Mouse (Mus musculus) cerebellum, adult 8-10 months (tissue): ENCODE measurements at regions not wholly inside any gene's neighbourhood (a gene's known extent, or its start where the extent isn't known, plus 50 kb on each side); places are given as distances from the start of the nearest gene placed in this dataset.

Experiments
- DNase-seq: peaks from one replicate; pipeline ENCODE4 v3.0.0; 2022

GRCm38 (mm10) chr2:74930702-74931101, 105.1 kb downstream of the Mtx2 start:
- DNase-seq, result no peak

DNA sequence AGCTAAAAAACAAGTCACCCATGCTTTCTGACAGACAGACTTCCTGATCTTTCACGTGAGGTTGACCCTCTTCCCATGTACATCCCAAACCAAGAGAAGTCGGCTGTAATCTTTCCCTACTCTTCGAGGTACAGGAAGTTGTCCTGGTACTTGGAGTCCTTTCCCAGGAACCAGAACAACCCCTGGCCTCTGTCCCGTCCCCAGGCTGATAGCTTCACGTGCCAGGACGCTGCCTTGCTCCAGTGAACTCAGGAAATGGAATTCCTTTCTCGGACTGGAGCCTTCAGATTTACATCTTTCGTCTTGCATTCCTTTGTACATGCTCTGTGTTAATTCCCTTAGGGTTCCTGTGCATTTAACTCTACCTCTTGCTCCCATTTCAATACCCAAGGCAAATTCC, 107.6 kb downstream of the Mtx2 start:
- DNase-seq, result no peak

GRCm38 (mm10) chr2:74933771-74934170, 108.2 kb downstream of the Mtx2 start:
- DNase-seq, result no peak

DNA sequence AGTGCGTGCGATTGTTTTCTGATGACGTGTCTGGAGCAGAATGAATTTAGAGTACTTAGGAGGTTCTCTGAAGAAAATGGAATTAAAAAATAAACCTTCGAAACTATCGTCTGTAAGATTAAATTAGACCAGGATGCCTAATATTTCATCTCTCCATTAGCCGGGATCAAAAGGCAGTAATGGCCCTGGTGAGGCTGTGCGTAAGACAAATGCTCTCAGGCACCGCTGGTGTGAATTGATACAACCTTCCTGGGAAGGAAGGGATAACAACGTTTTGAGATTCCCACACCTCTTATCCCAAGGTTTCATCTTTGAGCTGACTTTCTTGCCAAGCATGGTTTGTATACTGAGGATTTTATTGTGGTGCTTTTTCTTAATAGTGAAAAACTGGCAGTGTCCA, 113.1 kb downstream of the Mtx2 start:
- no peak for DNase-seq

- no peak for DNase-seq
These were observed 116.4 kb downstream of the Mtx2 start for GRCm38 (mm10) chr2:74941966-74942365.

DNA sequence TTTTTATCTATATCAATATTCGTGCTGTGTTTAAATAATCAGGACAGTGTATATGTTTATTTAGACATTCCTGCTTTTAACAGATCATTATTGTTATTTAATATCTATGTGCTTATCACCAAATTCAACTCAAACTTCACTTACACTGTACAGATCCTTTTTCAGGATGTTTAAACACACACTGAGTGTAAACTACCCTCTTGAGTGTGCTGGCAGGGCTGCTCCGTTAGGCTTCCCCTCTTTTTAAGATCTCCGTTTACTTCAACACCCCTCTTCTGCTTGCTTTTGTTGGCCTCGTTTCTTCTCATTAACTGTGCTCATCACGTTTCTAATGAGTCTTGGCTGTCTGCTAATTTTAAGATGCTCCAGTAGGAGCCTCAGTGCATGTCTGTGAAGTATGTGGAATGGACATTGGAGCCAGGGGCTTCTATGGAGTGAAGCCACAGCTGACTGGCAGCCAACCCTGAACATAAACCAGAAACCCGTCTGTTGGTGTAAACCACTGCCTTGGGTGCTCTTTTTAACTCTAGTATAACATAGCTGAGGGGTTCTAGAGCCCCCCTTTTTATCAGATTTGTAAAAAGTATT, 117.1 kb downstream of the Mtx2 start:
- no peak for DNase-seq

GRCm38 (mm10) chr2:74945185-74945749, 119.7 kb downstream of the Mtx2 start:
- DNase-seq, result no peak

GRCm38 (mm10) chr2:74951401-74952260, 126.0 kb downstream of the Mtx2 start:
- no peak for DNase-seq

DNA sequence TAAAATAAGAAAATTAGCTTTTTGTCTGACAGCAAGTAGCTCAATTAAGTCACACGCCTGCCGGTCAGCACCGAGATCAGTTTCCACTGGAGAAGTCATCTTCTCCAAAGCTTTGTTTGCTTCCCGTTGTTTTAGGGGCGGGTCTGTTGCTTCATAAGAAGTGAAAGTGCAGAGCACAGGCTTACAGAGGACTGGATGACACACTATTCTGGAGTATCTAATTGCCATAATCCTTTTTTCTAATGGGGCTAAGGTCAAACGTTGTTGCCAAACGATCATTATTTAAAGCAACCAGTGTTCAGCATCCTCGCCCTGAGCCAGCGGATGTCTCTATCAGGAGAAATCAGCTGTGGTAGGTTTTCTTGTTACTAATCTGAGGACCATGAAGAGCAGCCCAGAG, 128.5 kb downstream of the Mtx2 start:
- DNase-seq, result no peak

GRCm38 (mm10) chr2:74955281-74956128, 129.9 kb downstream of the Mtx2 start:
- DNase-seq, result no peak

DNA sequence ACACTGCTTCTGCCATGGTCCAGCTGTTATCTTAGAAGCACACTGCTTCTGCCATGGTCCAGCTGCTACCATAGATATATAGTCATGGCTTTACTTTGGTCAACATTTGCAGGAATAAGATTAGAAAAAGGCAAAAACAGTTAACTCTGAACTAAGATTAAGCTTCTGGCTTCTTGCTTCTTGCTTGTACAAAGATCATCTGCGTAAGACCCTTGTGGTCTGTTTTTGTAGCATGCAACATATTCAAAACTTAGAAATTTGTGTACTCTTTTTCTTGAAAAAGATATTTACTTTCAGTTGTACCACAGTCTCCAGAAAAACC, 130.5 kb downstream of the Mtx2 start:
- no peak for DNase-seq

DNA sequence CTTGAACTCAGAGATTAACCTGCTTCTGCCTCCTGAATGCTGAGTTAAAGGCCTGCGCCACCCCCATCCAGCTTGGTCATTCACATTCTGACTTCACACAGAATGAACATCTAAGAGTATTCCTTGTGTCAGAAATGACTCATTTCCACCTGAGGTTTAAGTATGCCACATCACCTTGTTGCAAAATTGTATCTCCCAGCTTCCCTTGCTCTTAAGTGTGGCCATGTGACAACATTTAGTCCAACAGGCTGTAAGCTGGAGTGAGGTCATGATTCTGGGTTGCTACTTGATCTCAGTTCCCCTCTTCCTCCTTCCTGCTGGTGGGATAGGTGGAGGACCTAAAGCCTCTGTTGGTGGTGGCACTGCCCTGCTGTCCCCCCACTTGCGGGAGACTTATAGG, 131.0 kb downstream of the Mtx2 start:
- no peak for DNase-seq

DNA sequence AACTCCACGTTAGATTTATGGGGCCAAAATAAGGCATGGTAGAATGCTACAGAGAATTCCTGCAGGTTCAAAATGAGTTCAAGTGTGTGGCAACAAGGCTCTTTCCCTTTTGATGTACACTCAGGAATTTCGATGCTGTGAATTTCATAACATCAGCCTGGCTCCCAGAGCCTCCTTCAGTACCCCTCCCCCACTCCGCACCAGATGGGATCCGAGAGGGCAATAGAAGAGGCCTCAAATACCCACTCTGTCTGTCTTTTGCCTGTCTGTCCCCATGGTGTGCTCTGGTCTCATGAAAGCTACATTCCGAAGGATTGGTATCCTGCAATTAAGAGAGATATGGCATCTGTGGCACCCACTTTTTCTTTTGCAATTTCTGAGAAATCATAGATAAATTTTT, 134.3 kb downstream of the Mtx2 start:
- DNase-seq, result no peak

DNA sequence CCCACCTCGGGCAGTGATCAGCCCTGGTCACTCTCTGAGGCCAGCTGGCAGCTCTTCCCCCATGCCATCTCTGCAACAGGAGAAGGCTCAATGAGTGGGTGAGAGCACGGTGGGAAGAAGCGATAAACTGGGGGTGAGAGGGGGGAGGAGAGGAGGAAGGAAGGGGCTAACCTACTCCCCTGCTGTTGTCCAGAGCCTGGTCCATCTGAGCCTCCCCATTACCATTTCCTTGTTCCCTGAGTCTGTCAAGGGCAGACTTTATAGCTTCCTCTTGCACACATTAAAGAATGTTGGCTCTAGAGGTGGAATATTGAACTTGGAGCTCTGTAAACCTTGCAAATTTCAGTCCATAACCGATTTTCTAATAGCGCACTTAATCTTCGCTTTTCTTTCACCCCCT, 136.8 kb downstream of the Mtx2 start:
- no peak for DNase-seq

GRCm38 (mm10) chr2:74964360-74964759, 138.8 kb downstream of the Mtx2 start:
- DNase-seq, result peak; percentile 77

- DNase-seq, result no peak
These were observed 139.4 kb downstream of the Mtx2 start for GRCm38 (mm10) chr2:74964980-74965379.

DNA sequence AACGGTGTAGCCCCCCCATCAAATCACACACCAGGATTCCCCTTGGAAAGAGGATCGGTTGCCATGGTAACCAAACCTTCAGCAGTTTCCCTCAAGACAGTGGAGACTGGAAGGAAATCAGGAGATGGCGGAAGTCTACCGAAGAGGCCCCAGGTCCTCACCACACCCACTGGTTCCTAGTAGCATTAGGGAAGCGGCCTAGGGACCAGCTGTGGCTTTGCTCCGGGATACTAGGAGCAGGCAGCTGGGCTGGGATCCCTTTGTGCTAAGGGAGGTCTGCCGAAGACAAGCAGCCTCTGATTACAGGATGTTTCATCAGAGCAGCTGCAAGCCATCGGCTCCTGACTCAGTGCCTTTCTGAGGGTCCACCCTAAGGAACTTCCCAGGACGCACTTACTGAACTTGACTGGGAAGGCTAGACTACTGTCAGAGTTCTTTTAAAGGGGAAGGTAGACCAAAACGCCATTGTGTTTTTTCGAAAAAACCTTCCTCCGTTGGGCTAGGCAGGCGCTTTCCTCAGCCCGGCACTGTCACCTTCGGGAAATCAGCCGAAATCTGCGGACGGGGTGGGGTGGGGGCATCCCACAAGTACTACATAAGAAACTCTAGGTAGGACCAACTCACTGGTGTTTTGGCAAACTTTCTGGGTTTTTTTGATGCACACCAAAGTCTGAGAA, 139.9 kb downstream of the Mtx2 start:
- DNase-seq, result no peak

- DNase-seq, result no peak
These were observed 145.1 kb downstream of the Mtx2 start for GRCm38 (mm10) chr2:74970611-74971265.

DNA sequence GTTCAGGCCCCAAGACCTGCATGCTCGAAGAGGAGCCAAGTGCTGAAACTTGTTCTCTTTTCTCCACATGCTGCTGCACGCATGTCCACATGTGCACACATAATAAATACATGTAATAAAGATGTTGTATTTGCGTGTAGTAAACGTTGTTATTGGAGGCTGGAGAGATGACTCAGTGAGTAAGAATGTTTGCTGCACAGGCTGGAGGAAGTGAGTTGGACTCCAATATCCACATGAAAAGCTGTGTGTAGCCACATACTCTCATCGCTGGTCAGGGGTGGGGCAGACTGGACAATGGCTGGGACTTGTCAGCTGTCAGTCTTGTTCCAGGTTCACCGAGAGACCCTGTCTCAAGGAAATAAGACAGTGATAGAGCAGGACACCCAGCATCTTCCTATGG, 147.8 kb downstream of the Mtx2 start:
- no peak for DNase-seq

DNA sequence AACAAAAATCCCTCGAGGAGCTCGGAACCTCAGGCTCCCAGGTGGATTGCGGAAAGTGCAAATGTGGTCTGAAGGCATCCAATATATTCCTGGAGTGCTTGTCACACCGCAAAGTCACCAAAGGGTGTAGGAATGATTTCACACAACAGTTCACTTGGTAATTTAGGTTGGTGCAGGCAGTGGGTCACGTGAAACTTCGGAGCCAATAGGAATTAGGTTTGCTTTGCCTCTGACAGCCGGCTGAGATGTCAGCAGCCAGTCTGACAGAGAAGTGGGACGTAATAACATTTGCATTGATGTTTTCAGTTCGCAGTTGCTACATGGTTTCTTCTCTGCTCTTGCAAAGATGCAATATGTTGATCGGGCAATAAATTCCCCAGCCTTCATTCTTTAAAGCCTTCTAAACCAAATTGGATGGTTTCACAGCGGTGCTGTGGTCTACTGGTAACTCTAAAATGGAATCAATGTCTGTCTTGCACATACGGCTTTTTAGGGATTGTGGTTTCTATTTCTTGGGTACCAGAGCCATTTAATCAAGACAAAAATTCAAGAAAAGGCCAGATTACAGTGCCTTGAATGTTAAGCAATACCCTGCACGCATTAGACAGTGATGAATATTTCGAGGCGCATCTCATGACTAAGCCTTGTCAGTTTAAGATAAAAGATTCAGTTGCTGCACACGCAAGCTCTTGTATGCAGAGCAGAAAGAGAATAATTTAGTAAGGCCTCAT, 149.2 kb downstream of the Mtx2 start:
- DNase-seq, result no peak

- no peak for DNase-seq
These were observed 151.7 kb downstream of the Mtx2 start for GRCm38 (mm10) chr2:74977348-74977747.

DNA sequence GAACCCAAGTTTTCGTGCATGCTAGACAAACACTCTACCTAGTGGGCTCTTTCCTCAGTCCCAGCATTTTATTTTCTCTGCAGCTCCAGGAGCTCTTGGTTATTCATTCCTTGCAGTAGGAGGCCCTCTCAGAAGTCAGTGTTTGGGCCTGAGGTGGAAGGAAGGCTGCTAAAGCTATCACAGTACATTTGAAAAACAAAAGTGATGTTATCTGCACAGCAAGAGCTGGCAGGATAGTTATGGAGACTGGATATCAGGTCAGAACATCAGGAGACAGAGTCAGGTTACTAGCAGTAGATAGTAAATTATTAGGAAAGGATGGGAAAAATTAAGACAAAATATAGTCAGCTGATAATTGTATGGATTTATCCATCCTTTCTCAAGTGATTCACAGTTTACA, 152.2 kb downstream of the Mtx2 start:
- DNase-seq, result no peak
